Mouse (Mus musculus) kidney, embryonic 16.5 days (tissue): ENCODE results near the gene Gm21964. TPM values are rescaled to one million over a fixed set of nuclear protein-coding genes. Genes with fewer than 3 reads are reported as not detected.

Experiments
- ATAC-seq: fragments of 200-750 bp; cut with Nextera tagmentation; 2 replicates; pipeline ENCODE4 v1.8.0; 2017; ENCODE audit warnings: moderate TSS enrichment; ENCODE audit not compliant: low FRiP score, low TSS enrichment
- H3K27ac ChIP-seq: fragments of 300-500 bp; sonication (generic); 2 replicates; pipeline ENCODE4 v1.5.1; 2014; ENCODE audit warnings: low read length
- H3K27me3 ChIP-seq: fragments of 300-500 bp; sonication (generic); 2 replicates; pipeline ENCODE4 v1.6.1; 2014; ENCODE audit warnings: low read length, control low read depth, mixed read lengths; ENCODE audit not compliant: insufficient read depth
- H3K36me3 ChIP-seq: fragments of 300-500 bp; sonication (generic); 2 replicates; pipeline ENCODE4 v1.6.1; 2014; ENCODE audit warnings: low read length, control low read depth, mixed read lengths; ENCODE audit not compliant: insufficient read depth
- H3K4me1 ChIP-seq: fragments of 300-500 bp; sonication (generic); 2 replicates; pipeline ENCODE4 v1.6.1; 2014; ENCODE audit warnings: low read length, control low read depth, mixed read lengths; ENCODE audit not compliant: insufficient read depth
- H3K4me2 ChIP-seq: fragments of 300-500 bp; sonication (generic); replicated peaks from 2 replicates; pipeline ENCODE4 v1.6.1; 2014; ENCODE audit warnings: low read depth, low read length
- H3K4me3 ChIP-seq: fragments of 300-500 bp; sonication (generic); 2 replicates; pipeline ENCODE4 v1.5.1; 2014; ENCODE audit warnings: mild to moderate bottlenecking, low read length
- H3K9ac ChIP-seq: fragments of 300-500 bp; sonication (generic); replicated peaks from 2 replicates; pipeline ENCODE4 v1.6.1; 2014; ENCODE audit warnings: low read length
- H3K9me3 ChIP-seq: fragments of 300-500 bp; sonication (generic); 2 replicates; pipeline ENCODE4 v1.6.1; 2016; ENCODE audit warnings: low read length, control low read depth
- WGBS: fragments of 180-500 bp; shearing (Covaris S2); extraction: QIAGEN DNeasy Blood & Tissue Kit; methylation state at CpG from one replicate; pipeline ENCODE4 v1.1.7; 2014; 5-methylcytosine and 5-hydroxymethylcytosine counted together
- polyA plus RNA-seq: library from polyadenylated mRNA; unstranded; fragments of >200 nt; fragmentation: Nextera tagmentation; extraction: Ambion mirVana; gene quantifications from 2 replicates; pipeline ENCODE4 v1.2.1, GENCODE M21; 2015

The Gm21964 gene
- polyA plus RNA-seq, 1 experiment from 2014 or later, result not detected

DNA sequence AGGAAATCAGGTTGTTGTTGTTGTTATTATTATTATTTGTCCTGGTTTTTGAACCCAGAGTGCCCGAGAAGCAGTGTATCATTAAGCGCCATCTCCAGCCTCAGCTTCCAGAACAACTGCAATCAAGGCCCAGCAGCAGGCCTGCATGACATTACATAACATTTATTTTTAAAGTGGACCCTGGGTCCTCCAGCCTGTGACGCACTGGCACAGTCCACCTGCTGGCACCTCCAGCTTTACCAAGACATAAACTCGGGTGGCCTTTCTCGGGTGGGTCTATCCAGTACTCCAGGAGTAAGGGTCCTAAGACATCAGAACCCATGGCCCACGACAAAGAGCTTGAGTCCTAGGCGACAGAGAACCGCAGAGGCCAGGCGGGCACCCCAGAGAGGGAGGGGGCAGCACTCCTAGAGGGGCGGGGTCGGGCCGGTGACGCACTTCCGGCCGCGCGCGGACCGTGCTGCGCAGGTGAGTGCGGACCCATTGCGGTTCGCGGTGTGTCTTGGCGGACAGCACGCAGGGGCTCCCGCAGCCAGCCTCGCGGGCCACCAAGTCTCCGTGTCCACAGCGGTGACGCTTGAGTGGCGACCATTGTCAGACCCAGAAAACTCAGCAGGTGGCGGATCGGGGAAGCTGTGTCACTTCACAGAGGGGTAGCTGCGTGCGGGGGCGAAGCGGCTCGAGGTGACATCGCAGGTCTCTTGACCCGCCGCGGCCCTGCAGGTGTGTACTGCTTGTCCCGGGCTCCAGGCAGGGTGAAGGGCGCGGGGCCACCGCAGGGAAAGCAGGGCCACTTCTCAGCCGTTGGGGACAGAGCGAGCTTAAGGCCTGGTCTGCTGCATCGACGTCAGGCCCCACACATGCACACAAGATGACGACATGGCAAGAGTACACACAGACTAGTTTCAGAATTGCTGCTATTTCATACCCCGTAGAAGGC lies 21.5 kb upstream of the Gm21964 start, which contains the start of gene Zfp612:
TSS of gene Zfp612 (plus strand) at position 465 of the 940 bp plus-strand sequence.
- peak; percentile 91 for ATAC-seq
- H3K36me3 ChIP-seq, result 0 out of 2 replicates have a peak, but pooled peaks cover 4% of the 10 kb centered on the region
- peak within 1 kb of the TSS; percentile 66 for H3K4me3 ChIP-seq
- H3K4me2 ChIP-seq, result peak within 1 kb of the TSS; percentile 89
- WGBS, result 7% methylated on average over 54 of the region's 54 CpGs
- H3K27me3 ChIP-seq, result no peaks in the 10 kb centered on the region
- H3K27ac ChIP-seq, result no peak within 1 kb of the TSS
- H3K9me3 ChIP-seq, result no peaks in the 10 kb centered on the region
- H3K9ac ChIP-seq, result peak within 1 kb of the TSS; percentile 70
- 0 out of 2 replicates have a peak, but pooled peaks cover 7% of the 10 kb centered on the region for H3K4me1 ChIP-seq

DNA sequence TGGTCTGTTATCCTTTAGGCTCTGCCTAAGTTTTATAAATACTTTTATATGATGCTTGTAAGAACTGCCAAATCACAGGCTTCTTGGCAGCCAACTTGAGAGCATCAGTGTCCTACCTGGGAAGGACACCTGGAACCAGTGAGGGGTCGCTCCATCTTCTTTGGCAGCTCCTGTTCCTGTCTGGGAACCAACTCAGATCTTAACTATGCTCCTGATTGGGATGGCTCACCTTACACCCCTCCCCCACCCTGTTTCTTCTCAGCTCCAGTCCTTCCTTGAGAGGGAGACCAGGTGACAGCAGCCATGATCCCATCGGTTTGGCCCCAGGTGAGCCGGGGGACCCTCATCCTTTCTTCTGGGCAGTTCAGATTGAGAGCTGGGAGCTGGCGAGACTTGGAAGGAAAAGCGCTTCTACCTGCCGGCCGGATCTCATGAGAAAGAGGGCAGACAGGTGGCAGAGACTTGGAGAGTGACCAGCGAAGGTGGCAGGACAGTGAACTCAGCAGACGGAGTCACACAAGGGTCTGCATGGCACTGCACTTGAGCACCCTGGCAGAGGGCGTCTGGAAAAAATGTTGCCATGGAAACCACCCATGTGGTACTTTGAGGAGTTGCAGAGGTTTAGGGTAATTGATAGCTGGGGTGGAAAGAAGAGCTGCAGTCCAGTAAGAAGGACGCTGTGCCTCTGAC lies 18.4 kb upstream of the Gm21964 start:
- Histone ChIP-seq H3K27me3 (no peaks in the 10 kb centered on the region), H3K4me1 (0 out of 2 replicates have a peak, but pooled peaks cover 7% of the 10 kb centered on the region), H3K4me3 (no peak overlapping the region), H3K9me3 (no peaks in the 10 kb centered on the region), H3K9ac (no peak overlapping the region), H3K36me3 (peaks cover 15% of the 10 kb centered on the region), H3K27ac (no peak overlapping the region), H3K4me2 (no peak overlapping the region)
- 71% methylated on average over 11 of the region's 11 CpGs for WGBS
- no peak for ATAC-seq

DNA sequence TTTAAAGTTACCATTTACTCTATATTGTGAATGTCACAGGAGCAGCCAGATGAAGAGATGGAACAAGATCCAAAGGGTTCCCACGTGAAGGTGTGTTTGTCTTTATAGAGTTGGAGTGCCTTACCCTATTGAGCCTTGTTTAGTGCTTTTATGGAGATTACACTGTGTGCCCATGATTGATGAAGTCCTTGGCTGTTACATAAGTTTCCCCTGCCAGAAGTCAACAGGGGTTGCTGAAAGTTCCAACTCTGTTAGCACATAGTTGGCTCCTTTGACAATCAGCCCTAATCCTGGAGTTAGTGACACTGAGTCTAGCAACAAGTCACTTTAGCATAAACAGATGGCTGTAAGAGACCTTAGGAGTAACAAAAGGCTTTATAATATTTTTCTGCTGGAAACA lies 9.1 kb upstream of the Gm21964 start:
- Histone ChIP-seq H3K4me3 (no peak overlapping the region), H3K27me3 (no peaks in the 10 kb centered on the region), H3K4me1 (no peaks in the 10 kb centered on the region), H3K27ac (no peak overlapping the region), H3K36me3 (peaks cover 25% of the 10 kb centered on the region), H3K9me3 (peaks cover 18% of the 10 kb centered on the region), H3K4me2 (no peak overlapping the region), H3K9ac (no peak overlapping the region)
- WGBS, result 53% methylated on average over 1 of the region's 1 CpGs
- no peak for ATAC-seq

DNA sequence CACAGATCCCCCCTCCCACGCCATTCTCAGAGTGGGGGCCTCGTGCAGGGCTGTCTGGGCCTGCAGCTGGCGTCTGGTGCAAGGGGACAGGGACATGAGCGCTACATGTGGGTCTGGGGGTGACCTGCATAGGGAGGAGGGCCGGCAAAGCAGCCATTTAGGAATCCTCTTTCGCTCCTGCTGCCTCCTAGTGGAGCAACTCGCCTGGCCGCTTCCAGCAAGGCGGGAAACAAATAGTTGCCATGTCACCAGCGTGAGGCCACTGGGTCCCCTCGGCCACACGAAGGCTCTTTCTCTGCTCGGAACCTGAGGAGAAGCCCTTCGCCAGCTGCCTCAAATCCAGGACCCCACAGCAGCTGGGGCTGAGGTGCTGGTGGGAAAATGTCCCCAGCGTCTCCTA lies 669 bp downstream of the Gm21964 start:
- H3K4me2 ChIP-seq, result no peak overlapping the region
- ATAC-seq, result no peak
- no peak overlapping the region for H3K9ac ChIP-seq
- H3K9me3 ChIP-seq, result no peaks in the 10 kb centered on the region
- no peaks in the 10 kb centered on the region for H3K36me3 ChIP-seq
- no peaks in the 10 kb centered on the region for H3K27me3 ChIP-seq
- H3K27ac ChIP-seq, result no peak overlapping the region
- H3K4me3 ChIP-seq, result no peak overlapping the region
- H3K4me1 ChIP-seq, result no peaks in the 10 kb centered on the region
- WGBS, result 89% methylated on average over 15 of the region's 15 CpGs

DNA sequence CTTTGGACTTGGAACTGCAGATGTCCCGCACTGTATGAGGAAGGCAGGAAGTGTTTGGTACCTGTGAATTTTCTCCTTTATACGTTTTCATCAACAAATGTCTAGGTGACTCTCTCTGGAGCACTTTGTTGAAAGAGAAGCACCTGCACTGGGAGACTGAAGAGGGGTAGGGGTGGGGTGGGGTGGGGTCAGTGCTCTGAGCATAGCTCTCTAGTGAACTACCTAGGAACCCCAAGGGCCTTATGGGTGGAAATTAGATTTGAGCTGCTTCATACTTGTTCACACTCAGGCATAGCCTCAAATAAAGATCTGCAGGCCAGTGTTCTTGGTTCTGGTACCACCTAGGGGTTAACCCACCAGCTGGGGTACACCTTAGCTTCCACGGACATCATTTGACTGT lies 1.6 kb downstream of the Gm21964 start, which contains the start of gene Gm17720:
TSS of gene Gm17720 (minus strand) at position 101 of the 400 bp plus-strand sequence.
- Histone ChIP-seq H3K27ac (no peak within 1 kb of the TSS), H3K4me2 (no peak within 1 kb of the TSS)
- WGBS, result 89% methylated on average over 3 of the region's 3 CpGs

DNA sequence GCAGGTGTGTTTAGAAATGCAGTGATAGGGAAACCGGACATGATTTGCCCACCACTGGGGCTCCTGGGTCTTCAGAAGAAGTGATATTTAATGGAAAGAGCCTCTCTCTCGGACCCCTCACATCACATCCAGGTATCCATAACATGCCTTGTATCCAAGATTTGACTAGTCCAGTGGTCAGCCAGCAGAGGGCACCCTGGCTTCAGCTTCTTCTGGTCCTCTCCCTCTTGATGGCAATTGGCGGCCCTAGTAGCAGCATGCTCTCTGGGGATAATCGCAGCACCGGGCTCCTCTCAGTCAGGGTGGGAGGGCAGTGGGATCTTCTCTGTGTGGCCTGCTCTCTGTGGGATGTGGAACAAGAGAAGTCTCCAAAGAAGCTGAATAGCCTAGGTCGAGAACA lies 18.7 kb downstream of the Gm21964 start:
- no peak for ATAC-seq
- Histone ChIP-seq H3K36me3 (no peaks in the 10 kb centered on the region), H3K4me2 (no peak overlapping the region), H3K9ac (no peak overlapping the region), H3K27me3 (0 out of 2 replicates have a peak, but pooled peaks cover 2% of the 10 kb centered on the region), H3K9me3 (peaks cover 3% of the 10 kb centered on the region; the same call in 1 of the 2 replicates), H3K27ac (no peak overlapping the region), H3K4me3 (no peak overlapping the region), H3K4me1 (no peaks in the 10 kb centered on the region)
- 46% methylated on average over 6 of the region's 6 CpGs for WGBS

More for the DNA sequence above, 1.6 kb downstream of the Gm21964 start, which contains the start of gene Gm17720:
- Histone ChIP-seq H3K9ac (no peak within 1 kb of the TSS), H3K9me3 (no peaks in the 10 kb centered on the region), H3K36me3 (no peaks in the 10 kb centered on the region), H3K4me3 (no peak within 1 kb of the TSS), H3K4me1 (no peaks in the 10 kb centered on the region), H3K27me3 (no peaks in the 10 kb centered on the region)
- ATAC-seq, result no peak

DNA sequence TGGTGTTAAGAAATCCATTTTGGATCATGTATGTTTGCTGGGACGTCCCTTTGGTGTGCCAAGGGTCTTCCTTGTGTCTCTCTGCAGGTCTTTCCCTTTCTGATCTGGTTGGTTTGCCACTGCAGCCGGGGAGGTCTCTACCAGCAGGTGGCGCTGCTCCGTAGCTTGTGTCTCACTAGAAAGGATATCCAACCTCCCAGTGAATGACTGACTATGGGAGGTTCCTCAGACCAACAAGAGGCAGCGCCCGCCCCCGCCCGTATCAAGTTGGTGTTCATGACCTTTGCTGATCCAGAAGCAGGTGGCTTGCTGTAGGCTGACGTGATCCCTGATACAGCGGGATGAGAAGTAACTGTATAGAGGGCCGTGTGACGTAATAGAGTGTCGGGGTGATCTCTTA lies 29.5 kb downstream of the Gm21964 start:
- H3K9me3 ChIP-seq, result no peaks in the 10 kb centered on the region
- no peak overlapping the region for H3K4me3 ChIP-seq
- WGBS, result 13% methylated on average over 13 of the region's 13 CpGs
- peak overlapping the region; percentile 19; the same call in 1 of the 2 replicates for H3K4me2 ChIP-seq
- H3K9ac ChIP-seq, result no peak overlapping the region
- no peak overlapping the region for H3K27ac ChIP-seq
- ATAC-seq, result peak; percentile 49; the same call in 1 of the 2 replicates
- H3K4me1 ChIP-seq, result no peaks in the 10 kb centered on the region
- H3K27me3 ChIP-seq, result no peaks in the 10 kb centered on the region
- H3K36me3 ChIP-seq, result no peaks in the 10 kb centered on the region

DNA sequence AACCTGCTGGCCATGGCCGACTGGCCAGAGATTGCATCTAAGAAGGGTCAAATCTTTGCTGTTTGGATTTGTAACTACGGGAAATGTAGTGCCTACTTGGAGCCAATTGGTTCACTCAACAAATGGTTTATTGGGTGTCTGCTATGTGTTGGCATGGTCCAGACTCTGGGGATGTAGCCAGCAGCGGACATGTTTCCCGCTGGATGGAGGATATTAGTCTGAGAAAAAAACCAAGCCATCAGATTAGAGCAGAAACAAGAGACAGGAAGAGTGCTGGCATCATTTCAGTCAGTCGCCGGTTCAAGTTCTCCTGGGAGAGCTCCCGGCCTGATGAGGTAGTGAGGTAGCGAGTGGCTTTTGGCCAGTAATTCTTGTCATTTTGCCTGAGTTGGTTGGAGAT lies 33.2 kb downstream of the Gm21964 start:
- Histone ChIP-seq H3K36me3 (no peaks in the 10 kb centered on the region), H3K27ac (no peak overlapping the region), H3K9me3 (no peaks in the 10 kb centered on the region), H3K27me3 (no peaks in the 10 kb centered on the region), H3K4me2 (no peak overlapping the region), H3K9ac (no peak overlapping the region), H3K4me1 (no peaks in the 10 kb centered on the region), H3K4me3 (no peak overlapping the region)
- 92% methylated on average over 8 of the region's 8 CpGs for WGBS
- no peak for ATAC-seq

DNA sequence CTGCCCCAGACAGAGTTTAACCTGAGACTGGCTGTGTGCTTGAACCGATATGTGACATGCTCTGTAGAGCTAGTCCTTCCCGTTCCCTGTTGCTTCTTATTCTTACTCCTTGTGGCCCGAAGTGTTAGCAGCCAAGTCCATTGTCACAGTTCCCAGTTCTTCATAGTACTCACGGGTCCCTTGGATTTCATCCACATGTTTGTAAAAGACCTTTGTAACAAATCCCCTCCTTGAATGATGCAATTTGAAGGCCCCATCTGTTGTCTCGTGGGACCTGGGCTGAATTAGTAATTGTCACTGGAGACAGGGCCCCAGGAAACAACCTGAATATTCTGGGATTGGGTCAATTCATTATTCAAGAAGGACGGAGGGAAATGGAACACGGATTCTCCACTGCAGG lies 34.5 kb downstream of the Gm21964 start:
- no peaks in the 10 kb centered on the region for H3K27me3 ChIP-seq
- no peak for ATAC-seq
- H3K4me1 ChIP-seq, result no peaks in the 10 kb centered on the region
- H3K4me3 ChIP-seq, result no peak overlapping the region
- no peaks in the 10 kb centered on the region for H3K36me3 ChIP-seq
- no peak overlapping the region for H3K4me2 ChIP-seq
- H3K9me3 ChIP-seq, result no peaks in the 10 kb centered on the region
- 85% methylated on average over 7 of the region's 7 CpGs for WGBS
- no peak overlapping the region for H3K27ac ChIP-seq
- no peak overlapping the region for H3K9ac ChIP-seq
